Mouse (Mus musculus) ES-Bruce4 (cell line): ENCODE results near the gene Aco1. TPM values are rescaled to one million over a fixed set of nuclear protein-coding genes. Genes with fewer than 3 reads are reported as not detected.

Source experiments
- H3K27ac ChIP-seq: 2 replicates; pipeline ENCODE4 v1.5.1; 2012; ENCODE audit warnings: low read length, inconsistent platforms; ENCODE audit not compliant: insufficient read depth
- H3K27me3 ChIP-seq: 2 replicates; pipeline ENCODE4 v1.6.1; 2012; ENCODE audit warnings: mild to moderate bottlenecking, low read length, inconsistent platforms; ENCODE audit not compliant: control insufficient read depth, poor library complexity, insufficient read depth, severe bottlenecking
- H3K36me3 ChIP-seq: 2 replicates; pipeline ENCODE4 v1.6.1; 2012; ENCODE audit warnings: inconsistent platforms, mild to moderate bottlenecking, low read length, moderate library complexity; ENCODE audit not compliant: control insufficient read depth, poor library complexity, insufficient read depth, severe bottlenecking
- H3K4me1 ChIP-seq: one replicate; pipeline ENCODE4 v1.8.1; 2011; ENCODE audit warnings: low read length; ENCODE audit not compliant: control insufficient read depth, insufficient read depth
- H3K4me3 ChIP-seq: 2 replicates; pipeline ENCODE4 v1.5.1; 2011; ENCODE audit warnings: low read depth, mild to moderate bottlenecking, low read length
- H3K9ac ChIP-seq: 2 replicates; pipeline ENCODE4 v1.6.1; 2012; ENCODE audit warnings: low read depth, mild to moderate bottlenecking, inconsistent platforms; ENCODE audit not compliant: poor library complexity, severe bottlenecking
- H3K9me3 ChIP-seq: replicated peaks from 2 replicates; pipeline ENCODE4 v1.6.1; 2012; ENCODE audit warnings: mild to moderate bottlenecking, low read length, inconsistent platforms; ENCODE audit not compliant: control insufficient read depth, poor library complexity, insufficient read depth, severe bottlenecking
- CTCF ChIP-seq: IDR thresholded peaks from one replicate; pipeline ENCODE4 v1.8.1; 2011; ENCODE audit warnings: low read depth, low read length
- EP300 ChIP-seq: IDR thresholded peaks from 2 replicates; pipeline ENCODE4 v1.6.1; 2011; ENCODE audit warnings: low read depth, low read length; ENCODE audit not compliant: insufficient read depth
- POLR2A ChIP-seq: IDR thresholded peaks from one replicate; pipeline ENCODE4 v1.8.1; 2011; ENCODE audit warnings: low read length; ENCODE audit not compliant: insufficient read depth
- polyA plus RNA-seq: library from polyadenylated mRNA; stranded (reverse); fragments of >200 nt; gene quantifications from 2 replicates; pipeline ENCODE4 v1.2.4, GENCODE M21; 2011; ENCODE audit warnings: low read depth; ENCODE audit not compliant: missing spikeins, insufficient read depth, insufficient read length

The Aco1 gene
- polyA plus RNA-seq, 1 experiment: 46.7 TPM

DNA sequence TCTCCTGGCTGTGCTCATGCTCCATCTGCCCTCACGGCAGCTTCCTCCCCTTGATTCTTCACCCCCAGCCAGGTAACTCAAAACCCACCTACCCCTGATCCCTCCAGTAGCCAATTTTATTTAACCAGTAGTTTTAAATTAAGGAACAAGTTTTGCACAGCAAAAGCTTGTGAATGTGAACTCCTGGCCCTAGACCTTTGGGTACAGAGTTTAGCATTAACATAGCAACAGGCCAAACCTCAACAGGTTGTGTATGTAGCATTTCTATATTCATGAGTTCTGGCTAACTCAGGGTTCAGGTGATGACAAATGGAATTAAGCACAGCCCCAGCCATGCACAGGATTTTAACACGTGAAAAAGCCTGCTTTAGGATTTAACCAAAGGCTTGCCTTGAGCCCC, 49.4 kb downstream of the Aco1 start:
- H3K27ac ChIP-seq: no peak overlapping the region

GRCm38 (mm10) chr4:40193461-40193860, 50.6 kb downstream of the Aco1 start:
- H3K27me3 ChIP-seq: no peaks in the 10 kb centered on the region
- H3K4me3 ChIP-seq: no peak overlapping the region
- no peak overlapping the region for H3K27ac ChIP-seq
- H3K9me3 ChIP-seq: no peaks in the 10 kb centered on the region
- no peak overlapping the region for H3K9ac ChIP-seq
- TF ChIP-seq CTCF: no peak
- no peak for TF ChIP-seq POLR2A
- no peak for TF ChIP-seq EP300
- no peaks in the 10 kb centered on the region for H3K36me3 ChIP-seq
- H3K4me1 ChIP-seq: no peaks in the 10 kb centered on the region

More for the DNA sequence above, 49.4 kb downstream of the Aco1 start:
- Histone ChIP-seq H3K27me3 (no peaks in the 10 kb centered on the region), H3K9ac (no peak overlapping the region), H3K4me1 (peaks cover 3% of the 10 kb centered on the region), H3K36me3 (no peaks in the 10 kb centered on the region), H3K9me3 (no peaks in the 10 kb centered on the region), H3K4me3 (no peak overlapping the region)
- TF ChIP-seq POLR2A (no peak), CTCF (no peak), EP300 (no peak)

DNA sequence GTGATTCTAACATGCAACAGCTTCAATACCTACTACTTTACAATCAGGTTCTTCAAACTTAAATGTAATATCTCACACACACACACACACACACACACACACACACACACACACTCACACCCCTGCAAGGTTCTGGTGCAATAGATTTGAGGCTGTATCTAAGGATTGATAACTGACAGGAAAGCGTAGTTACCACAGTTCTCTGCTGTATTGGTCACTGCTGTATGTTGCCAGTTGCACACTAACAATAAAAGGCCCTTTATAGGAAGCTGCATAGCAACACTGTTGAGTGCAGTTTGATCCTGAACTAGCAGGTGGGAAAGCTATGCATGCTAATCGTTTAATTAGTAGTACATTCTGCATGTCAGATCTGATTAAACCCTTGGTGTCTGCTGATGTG, 52.5 kb downstream of the Aco1 start:
- no peaks in the 10 kb centered on the region for H3K36me3 ChIP-seq
- TF ChIP-seq POLR2A: no peak
- no peak for TF ChIP-seq CTCF
- no peak for TF ChIP-seq EP300
- H3K27ac ChIP-seq: no peak overlapping the region
- no peaks in the 10 kb centered on the region for H3K27me3 ChIP-seq
- no peaks in the 10 kb centered on the region for H3K4me1 ChIP-seq
- H3K9ac ChIP-seq: no peak overlapping the region
- H3K9me3 ChIP-seq: no peaks in the 10 kb centered on the region
- H3K4me3 ChIP-seq: no peak overlapping the region

GRCm38 (mm10) chr4:40202205-40202604, 59.3 kb downstream of the Aco1 start:
- Histone ChIP-seq H3K9me3 (no peaks in the 10 kb centered on the region), H3K36me3 (peaks cover 6% of the 10 kb centered on the region), H3K27ac (no peak overlapping the region), H3K4me1 (no peaks in the 10 kb centered on the region), H3K27me3 (no peaks in the 10 kb centered on the region), H3K4me3 (no peak overlapping the region), H3K9ac (no peak overlapping the region)
- no peak for TF ChIP-seq POLR2A
- TF ChIP-seq CTCF: no peak
- TF ChIP-seq EP300: no peak

DNA sequence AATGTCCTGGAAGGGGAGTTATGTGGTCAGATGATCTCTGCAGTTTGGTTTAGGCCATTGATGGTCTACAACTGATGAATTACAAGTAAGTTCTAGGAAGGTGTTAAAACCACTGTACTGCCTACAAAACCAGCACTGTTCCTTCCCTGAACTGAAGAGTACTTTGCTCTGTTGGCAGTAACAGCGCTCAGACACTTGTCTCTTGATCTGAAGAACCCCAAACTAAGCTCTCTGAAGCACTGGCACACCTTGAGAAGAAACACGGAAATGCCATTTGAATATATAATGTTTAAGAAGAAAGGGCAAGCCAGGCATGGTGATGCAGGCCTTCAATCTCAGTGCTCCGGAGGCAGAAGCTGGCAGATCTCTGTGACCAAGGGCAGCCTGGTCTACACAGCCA, 61.5 kb downstream of the Aco1 start:
- Histone ChIP-seq H3K27ac (no peak overlapping the region), H3K4me1 (no peaks in the 10 kb centered on the region), H3K9me3 (no peaks in the 10 kb centered on the region), H3K9ac (no peak overlapping the region), H3K27me3 (no peaks in the 10 kb centered on the region), H3K4me3 (no peak overlapping the region), H3K36me3 (peaks cover 15% of the 10 kb centered on the region)
- TF ChIP-seq EP300 (no peak), POLR2A (no peak), CTCF (no peak)

- Histone ChIP-seq H3K4me3 (no peak overlapping the region), H3K4me1 (no peaks in the 10 kb centered on the region), H3K9me3 (no peaks in the 10 kb centered on the region), H3K27me3 (no peaks in the 10 kb centered on the region), H3K27ac (no peak overlapping the region), H3K9ac (no peak overlapping the region), H3K36me3 (peaks cover 20% of the 10 kb centered on the region)
- TF ChIP-seq POLR2A: no peak
- TF ChIP-seq EP300: no peak
- TF ChIP-seq CTCF: no peak
Observed at GRCm38 (mm10) chr4:40205231-40205903, 62.5 kb downstream of the Aco1 start.
